Mouse (Mus musculus) G1E (cell line): ENCODE measurements around the gene Rbm45. TPM values are rescaled to one million over a fixed set of nuclear protein-coding genes. Genes with fewer than 3 reads are reported as not detected.

Source experiments
- ATAC-seq: 2 replicates; pipeline ENCODE4 v1.8.0; 2016; ENCODE audit warnings: mild to moderate bottlenecking; ENCODE audit not compliant: insufficient number of reproducible peaks, poor library complexity, low FRiP score, severe bottlenecking; ENCODE audit errors: extremely low read depth
- DNase-seq: peaks from one replicate; pipeline ENCODE4 v3.0.0; 2012; ENCODE audit warnings: low spot score
- H3K27me3 ChIP-seq: 2 replicates; pipeline ENCODE4 v1.6.1; 2012; ENCODE audit warnings: mild to moderate bottlenecking, low read length, inconsistent platforms; ENCODE audit not compliant: insufficient read depth
- H3K36me3 ChIP-seq: replicated peaks from 2 replicates; pipeline ENCODE3; 2012; ENCODE audit warnings: mild to moderate bottlenecking, inconsistent platforms
- H3K4me1 ChIP-seq: 2 replicates; pipeline ENCODE4 v1.6.1; 2012; ENCODE audit warnings: low read depth, low read length, inconsistent platforms, mixed read lengths; ENCODE audit not compliant: insufficient read depth
- H3K4me3 ChIP-seq: 2 replicates; pipeline ENCODE4 v1.5.1; 2012; ENCODE audit warnings: low read depth, mild to moderate bottlenecking, inconsistent platforms, low read length, moderate library complexity, mixed read lengths
- H3K9me3 ChIP-seq: replicated peaks from 2 replicates; pipeline ENCODE4 v1.6.1; 2012; ENCODE audit warnings: inconsistent platforms
- CTCF ChIP-seq: IDR thresholded peaks from 2 replicates; pipeline ENCODE4 v1.5.1; 2012; ENCODE audit warnings: low read depth, low read length, inconsistent platforms, mixed read lengths
- GATA1 ChIP-seq: IDR thresholded peaks from 2 replicates; pipeline ENCODE4 v1.6.1; 2012; ENCODE audit warnings: borderline replicate concordance, low read length, inconsistent platforms, mixed read lengths
- GATA2 ChIP-seq: IDR thresholded peaks from 2 replicates; pipeline ENCODE4 v1.6.1; 2012; ENCODE audit warnings: low read depth, low read length, inconsistent platforms, borderline replicate concordance
- POLR2AphosphoS5 ChIP-seq: IDR thresholded peaks from 2 replicates; pipeline ENCODE4 v1.6.1; 2012; ENCODE audit warnings: low read depth, low read length, inconsistent platforms; ENCODE audit not compliant: insufficient replicate concordance
- TAL1 ChIP-seq: conservative IDR thresholded peaks from 2 replicates; pipeline ENCODE4 v1.6.1; 2012; ENCODE audit warnings: low read depth, low read length, inconsistent platforms, mixed read lengths
- polyA plus RNA-seq: library from polyadenylated mRNA; stranded (reverse); fragments of >175 nt; gene quantifications from 2 replicates; pipeline ENCODE4 v1.2.3, GENCODE M21; 2012
- total RNA-seq, 2 experiments: library from RNA; stranded (forward) in 1 of 2; stranded (reverse) in 1 of 2; fragments of 200-1000 nt in 1 of 2; fragments of >200 nt in 1 of 2; fragmentation: Nextera tagmentation in 1 of 2; gene quantifications; 2 replicates each; pipeline ENCODE4 v1.2.3; 2014 to 2017

Gene Rbm45
- total and polyA plus RNA-seq, 3 experiments = 19.9 to 108 (median 39.1) TPM

DNA sequence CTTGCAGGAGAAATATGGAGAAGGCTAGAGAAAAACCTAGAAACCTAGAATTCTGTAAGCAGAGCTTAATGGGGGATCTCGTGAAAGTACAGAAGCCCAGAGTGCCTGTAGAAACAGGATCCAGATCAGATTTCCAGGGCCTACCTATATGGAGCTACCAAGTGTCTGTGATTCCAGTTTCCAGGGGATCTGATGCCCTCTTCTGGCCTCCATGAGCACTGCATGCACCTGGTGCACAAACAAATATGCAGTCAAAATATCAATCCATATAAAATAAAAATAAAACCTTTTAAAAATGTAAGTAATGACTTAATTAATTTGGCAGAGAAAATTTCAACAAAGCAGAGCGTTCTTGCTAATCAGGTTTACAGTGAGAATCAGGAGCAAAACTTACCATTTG lies 7.7 kb upstream of the Rbm45 start:
- H3K4me3 ChIP-seq = no peak overlapping the region
- no peaks in the 10 kb centered on the region for H3K9me3 ChIP-seq
- ATAC-seq (no peak), DNase-seq (no peak)
- H3K4me1 ChIP-seq = no peaks in the 10 kb centered on the region
- no peak for TF ChIP-seq POLR2AphosphoS5
- no peak for TF ChIP-seq CTCF
- TF ChIP-seq GATA1 = no peak
- no peak for TF ChIP-seq GATA2
- no peak for TF ChIP-seq TAL1
- H3K27me3 ChIP-seq = peaks cover 3% of the 10 kb centered on the region; the same call in 1 of the 2 replicates
- no peaks in the 10 kb centered on the region for H3K36me3 ChIP-seq

DNA sequence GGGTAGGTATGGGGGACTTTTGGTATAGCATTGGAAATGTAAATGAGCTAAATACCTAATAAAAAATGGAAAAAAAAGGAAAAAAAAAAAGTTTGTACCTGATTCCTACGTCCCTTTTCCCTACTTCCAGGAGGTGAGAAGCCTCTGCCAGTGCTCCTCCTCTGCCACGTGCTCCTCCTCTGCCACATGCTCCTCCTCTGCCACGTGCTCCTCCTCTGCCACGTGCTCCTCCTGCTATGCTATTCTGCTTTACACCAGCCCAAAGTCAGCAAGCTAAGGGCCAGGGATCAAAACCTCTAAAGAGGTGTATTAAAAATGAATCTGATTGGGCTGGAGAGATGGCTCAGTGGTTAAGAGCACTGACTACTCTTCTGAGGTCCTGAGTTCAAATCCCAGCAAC lies 4.0 kb upstream of the Rbm45 start:
- no peak for DNase-seq
- ATAC-seq = no peak
- TF ChIP-seq GATA1 (no peak), POLR2AphosphoS5 (no peak), TAL1 (no peak), GATA2 (no peak), CTCF (no peak)
- Histone ChIP-seq H3K27me3 (no peaks in the 10 kb centered on the region), H3K4me3 (no peak overlapping the region), H3K9me3 (no peaks in the 10 kb centered on the region), H3K36me3 (no peaks in the 10 kb centered on the region), H3K4me1 (no peaks in the 10 kb centered on the region; the same call in 1 of the 2 replicates)

GRCm38 (mm10) chr2:76367188-76367922 lies 2.4 kb upstream of the Rbm45 start:
- ATAC-seq = 0 out of 2 replicates have a peak, but pooled peaks have one; percentile 7
- Histone ChIP-seq H3K27me3 (no peaks in the 10 kb centered on the region), H3K36me3 (peaks cover 8% of the 10 kb centered on the region)

DNA sequence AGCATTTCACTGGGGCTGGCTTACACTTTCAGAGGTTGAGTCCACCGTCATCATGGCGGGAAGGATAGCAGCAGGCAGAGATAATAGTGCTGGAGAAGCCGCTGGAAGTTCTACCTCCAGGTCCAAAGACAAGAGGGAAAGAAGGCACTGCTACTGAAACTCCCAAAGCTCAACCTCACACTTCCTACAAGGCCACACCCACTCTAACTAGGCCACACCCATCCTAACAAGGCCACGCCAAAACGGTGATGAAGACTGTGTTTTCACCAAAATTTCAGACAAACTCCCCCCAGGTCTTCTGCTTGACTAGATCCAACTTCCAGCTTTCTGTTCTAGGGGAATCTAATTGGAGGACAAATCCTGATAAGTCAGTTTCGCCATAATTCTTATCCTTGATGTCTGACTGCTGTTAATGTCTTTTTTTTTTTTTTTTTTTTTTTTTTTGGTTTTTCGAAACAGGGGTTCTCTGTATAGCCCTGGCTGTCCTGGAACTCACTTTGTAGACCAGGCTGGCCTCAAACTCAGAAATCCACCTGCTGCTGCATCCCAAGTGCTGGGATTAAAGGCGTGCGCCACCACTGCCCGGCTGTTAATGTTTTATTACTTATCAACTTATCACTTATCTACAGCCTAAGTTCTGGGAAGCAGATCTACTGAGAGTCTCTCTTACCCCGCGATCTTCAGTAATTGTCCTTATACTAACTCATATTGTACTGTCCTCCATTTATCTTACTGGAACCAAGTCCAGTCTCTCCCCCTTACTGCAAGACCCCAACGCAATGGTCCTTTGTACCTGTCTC lies 723 bp upstream of the Rbm45 start:
- DNase-seq (no peak), ATAC-seq (no peak)
- no peaks in the 10 kb centered on the region for H3K9me3 ChIP-seq
- H3K27me3 ChIP-seq = no peaks in the 10 kb centered on the region
- peaks cover 23% of the 10 kb centered on the region for H3K36me3 ChIP-seq
- H3K4me1 ChIP-seq = peaks cover 14% of the 10 kb centered on the region
- TF ChIP-seq GATA2 (no peak), GATA1 (no peak), TAL1 (no peak), CTCF (no peak), POLR2AphosphoS5 (no peak)
- no peak overlapping the region; the same call in 1 of the 2 replicates for H3K4me3 ChIP-seq

More at GRCm38 (mm10) chr2:76367188-76367922, 2.4 kb upstream of the Rbm45 start:
- Histone ChIP-seq H3K9me3 (no peaks in the 10 kb centered on the region), H3K4me1 (peaks cover 9% of the 10 kb centered on the region), H3K4me3 (no peak overlapping the region)
- TF ChIP-seq GATA1 (no peak), CTCF (peak; percentile 62), TAL1 (no peak), POLR2AphosphoS5 (no peak)
- DNase-seq = peak; percentile 43

DNA sequence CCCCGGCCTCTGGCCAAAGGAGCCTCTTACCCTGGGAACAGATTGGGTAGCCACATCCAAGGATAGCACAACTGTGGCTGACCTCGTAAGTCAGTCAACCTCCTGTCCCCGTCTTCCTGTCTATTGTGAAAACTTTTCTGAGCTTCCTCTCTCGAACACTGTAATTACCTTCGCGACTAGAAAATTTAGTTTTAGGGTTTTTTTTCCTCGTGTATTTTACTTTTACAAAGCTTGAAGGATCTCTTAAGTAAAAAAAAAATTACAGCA lies 805 bp downstream of the Rbm45 start:
- H3K4me1 ChIP-seq = peaks cover 14% of the 10 kb centered on the region
- peak overlapping the region; percentile 98 for H3K4me3 ChIP-seq
- no peaks in the 10 kb centered on the region for H3K27me3 ChIP-seq
- H3K36me3 ChIP-seq = peaks cover 38% of the 10 kb centered on the region
- H3K9me3 ChIP-seq = no peaks in the 10 kb centered on the region
- DNase-seq (no peak), ATAC-seq (no peak)
- TF ChIP-seq GATA2 = no peak
- no peak for TF ChIP-seq CTCF
- no peak for TF ChIP-seq GATA1
- no peak for TF ChIP-seq TAL1
- no peak for TF ChIP-seq POLR2AphosphoS5

GRCm38 (mm10) chr2:76372244-76372643 lies 2.5 kb downstream of the Rbm45 start:
- H3K4me1 ChIP-seq = peaks cover 14% of the 10 kb centered on the region
- ATAC-seq (peak; percentile 83), DNase-seq (peak; percentile 21)
- no peaks in the 10 kb centered on the region for H3K27me3 ChIP-seq
- TF ChIP-seq CTCF (no peak), GATA1 (no peak), GATA2 (no peak), TAL1 (no peak), POLR2AphosphoS5 (no peak)
- H3K4me3 ChIP-seq = no peak overlapping the region; the same call in 1 of the 2 replicates
- H3K36me3 ChIP-seq = peaks cover 50% of the 10 kb centered on the region
- no peaks in the 10 kb centered on the region for H3K9me3 ChIP-seq
